Mouse (Mus musculus) heart, adult 2 months (tissue): ENCODE results near the gene Plekhg4.

Experiments
- CTCF ChIP-seq: fragments of 200-600 bp; IDR thresholded peaks from 2 replicates; pipeline ENCODE4 v1.8.1; 2022; ENCODE audit warnings: antibody characterized with exemption, mild to moderate bottlenecking, moderate library complexity
- EP300 ChIP-seq: fragments of 200-500 bp; IDR thresholded peaks from 2 replicates; pipeline ENCODE4 v1.6.1; 2011; ENCODE audit warnings: low read depth, low read length, control low read depth; ENCODE audit not compliant: insufficient read depth
- POLR2A ChIP-seq: fragments of 200-500 bp; IDR thresholded peaks from 2 replicates; pipeline ENCODE4 v1.6.1; 2011; ENCODE audit warnings: mild to moderate bottlenecking, low read depth, low read length, control low read depth; ENCODE audit not compliant: insufficient read depth

DNA sequence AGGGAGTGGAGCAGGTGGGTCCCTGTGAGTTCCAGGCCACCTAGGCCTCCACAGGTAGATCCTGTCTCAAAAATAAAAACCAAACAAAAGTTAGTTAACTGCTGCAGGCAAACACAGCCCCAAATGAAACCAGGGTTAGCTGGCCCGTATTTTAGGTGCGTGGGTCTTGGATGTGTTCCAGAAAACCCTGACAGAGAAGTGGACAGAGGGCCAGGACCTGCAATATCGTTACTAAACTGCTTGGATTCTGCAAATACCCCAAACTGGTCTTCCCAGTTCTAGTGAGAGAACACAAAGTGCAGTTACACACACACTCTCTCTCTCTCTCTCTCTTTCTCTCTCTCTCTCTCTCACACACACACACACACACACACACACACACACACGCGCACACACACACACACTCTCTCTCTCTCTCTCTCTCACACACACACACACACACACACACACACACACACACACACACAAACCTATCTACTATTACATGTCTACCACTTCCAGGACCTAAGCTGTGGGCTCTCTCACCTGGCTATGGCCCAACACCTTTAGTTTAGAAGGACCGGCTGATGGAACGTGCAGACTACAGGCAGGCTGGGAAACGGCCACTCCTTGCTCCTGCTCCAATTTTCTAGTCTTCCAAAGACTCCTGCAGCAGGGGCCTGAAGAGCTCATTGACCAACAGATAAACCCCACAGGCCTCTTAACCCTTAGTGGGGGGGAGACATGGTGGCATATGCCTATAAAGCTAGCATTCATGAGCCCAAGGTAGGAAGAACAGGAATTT is 29.1 kb upstream of the Plekhg4 start:
- TF ChIP-seq CTCF (no peak), POLR2A (no peak), EP300 (no peak)
